Mouse (Mus musculus) gastrocnemius, postnatal 4 days (tissue): ENCODE data around the gene Dab2. TPM values are rescaled to one million over a fixed set of nuclear protein-coding genes. Genes with fewer than 3 reads are reported as not detected.

Source experiments
- DNase-seq, 2 experiments: peaks; one replicate each; pipeline ENCODE4 v3.0.0; 2021 to 2022; ENCODE audit warnings: low spot score in 2 of 2, mixed read lengths in 2 of 2
- long read RNA-seq, 2 experiments: library from polyadenylated mRNA; stranded (forward); transcript quantifications; one replicate each; pipeline ENCODE4 v2.0.0; 2021
- total RNA-seq, 2 experiments: library from RNA; stranded (reverse); gene quantifications; 2 replicates each; pipeline ENCODE4 v1.2.3; 2021

Dab2 gene
- 10 to 100 TPM; 94.6 to 96.1 TPM for total RNA-seq
- long read RNA-seq, experiment 1, full-length matches to known transcripts, result 44 of 59 reads
- long read RNA-seq, experiment 1, partial matches to known transcripts, result 8 of 59 reads
- long read RNA-seq, experiment 1, other reads (novel, unspliced or antisense), result 7 of 59 reads
- long read RNA-seq, experiment 2, full-length matches to known transcripts, result 38 of 52 reads
- long read RNA-seq, experiment 2, partial matches to known transcripts, result 4 of 52 reads
- long read RNA-seq, experiment 2, other reads (novel, unspliced or antisense), result 10 of 52 reads

GRCm38 (mm10) chr15:6299554-6299953 is at the start of gene Dab2:
TSS of gene Dab2 (plus strand) at chr15:6299788.
- DNase-seq, result no peak

GRCm38 (mm10) chr15:6253471-6253870 is 46.1 kb upstream of the Dab2 start:
- no peak for DNase-seq

- DNase-seq, result no peak
Measured at GRCm38 (mm10) chr15:6254383-6254782, 45.2 kb upstream of the Dab2 start.

- DNase-seq, result no peak
Measured at GRCm38 (mm10) chr15:6257049-6257448, 42.5 kb upstream of the Dab2 start.

- no peak for DNase-seq
Measured at GRCm38 (mm10) chr15:6259957-6260740, 39.4 kb upstream of the Dab2 start.

DNA sequence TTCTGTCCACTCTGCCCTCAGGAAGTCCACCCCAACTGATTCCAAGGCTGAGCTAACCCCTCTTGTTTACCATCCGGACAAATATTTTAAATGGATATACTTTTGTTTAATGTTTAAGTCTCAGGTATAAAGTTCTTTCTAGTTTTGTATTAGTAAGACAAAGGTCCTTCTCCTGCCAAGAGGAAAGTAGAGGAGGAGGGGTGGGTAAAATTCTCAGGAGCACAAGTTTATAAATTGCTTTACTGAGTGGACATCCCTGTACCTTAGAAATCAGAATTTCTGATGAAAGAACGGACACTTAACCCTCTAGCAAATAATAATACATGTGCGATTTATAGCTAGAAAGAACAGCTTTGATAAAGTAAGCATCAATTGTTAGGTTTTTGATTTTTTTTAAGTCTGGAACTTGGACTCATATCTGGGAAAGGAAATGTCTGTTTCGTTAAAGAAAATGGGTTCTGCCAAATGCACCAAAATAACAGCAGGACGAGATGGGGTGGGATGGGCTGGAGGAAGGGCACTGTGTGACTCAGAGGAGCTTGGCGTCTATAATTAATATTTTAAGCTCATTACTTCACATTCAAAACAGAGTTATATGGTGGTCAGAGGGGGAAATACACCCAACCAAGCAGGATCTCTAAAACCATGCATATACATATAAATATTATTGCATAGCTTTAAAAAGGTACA is 38.7 kb upstream of the Dab2 start:
- DNase-seq, result no peak

- DNase-seq, result no peak
Measured at GRCm38 (mm10) chr15:6267147-6267758, 32.3 kb upstream of the Dab2 start.

- no peak for DNase-seq
Measured at GRCm38 (mm10) chr15:6278606-6279468, 20.8 kb upstream of the Dab2 start.

DNA sequence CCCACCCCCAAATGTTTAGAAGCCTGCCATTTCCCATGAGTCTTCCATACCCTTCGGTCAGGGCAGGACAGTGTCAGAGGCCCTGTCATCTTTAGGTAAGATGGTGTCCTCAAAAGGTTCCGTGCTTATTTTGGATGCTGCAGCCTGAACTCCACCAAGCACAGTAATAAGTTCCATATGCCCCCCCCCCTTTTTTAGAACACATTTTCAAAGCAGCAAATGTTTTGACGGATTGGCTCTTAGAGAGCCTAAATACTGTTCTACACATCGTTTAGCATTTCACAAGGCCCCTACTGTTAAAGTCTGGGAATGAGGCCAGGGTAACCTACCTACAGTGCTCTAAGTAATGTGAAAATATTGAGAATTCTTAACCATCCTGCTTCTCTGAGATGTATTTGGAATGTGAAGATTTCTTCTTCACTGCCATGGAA is 19.6 kb upstream of the Dab2 start:
- no peak for DNase-seq

GRCm38 (mm10) chr15:6283249-6283648 is 16.3 kb upstream of the Dab2 start:
- no peak for DNase-seq

GRCm38 (mm10) chr15:6296071-6296470 is 3.5 kb upstream of the Dab2 start:
- no peak for DNase-seq

DNA sequence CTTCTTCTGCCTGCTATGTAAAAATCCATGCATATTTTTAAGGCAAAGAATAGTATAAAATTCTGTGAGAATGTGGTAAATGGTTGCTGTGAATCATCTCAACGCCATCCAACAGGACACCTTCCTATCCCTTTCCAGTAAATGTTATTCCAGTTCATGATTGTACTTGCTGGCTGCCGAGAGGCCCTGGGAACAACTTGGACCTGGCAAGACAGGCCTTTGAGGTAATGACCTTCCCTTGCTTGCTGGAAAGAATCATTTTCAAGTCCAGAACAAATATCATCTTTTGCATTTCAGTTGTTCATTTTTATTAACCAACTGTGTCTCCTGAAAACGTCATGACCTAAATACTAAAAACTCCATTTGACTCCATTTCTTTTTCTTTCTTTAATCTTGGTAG is 862 bp upstream of the Dab2 start:
- no peak for DNase-seq

GRCm38 (mm10) chr15:6302219-6302618 is 2.6 kb downstream of the Dab2 start:
- no peak for DNase-seq

DNA sequence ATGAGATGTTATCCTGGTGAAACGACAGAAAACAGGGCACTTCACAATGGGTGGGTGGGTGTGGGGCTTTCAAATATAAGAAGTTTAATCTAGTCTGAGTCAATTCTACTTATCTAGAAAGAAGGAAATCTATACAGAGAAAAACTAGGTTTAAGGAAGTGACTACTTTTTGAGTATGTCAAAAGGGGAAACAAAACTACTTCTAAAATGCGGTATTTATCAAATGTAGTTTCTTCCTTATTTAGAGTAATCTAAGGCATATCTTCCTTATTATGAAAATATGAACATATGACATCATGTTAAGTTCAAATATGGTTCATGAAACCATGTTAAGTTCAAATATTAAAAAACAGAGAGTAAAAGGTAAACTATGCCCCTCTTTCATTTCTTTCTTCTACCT is 4.2 kb downstream of the Dab2 start:
- DNase-seq, result no peak

GRCm38 (mm10) chr15:6309633-6310032 is 10.0 kb downstream of the Dab2 start:
- DNase-seq, result no peak

GRCm38 (mm10) chr15:6310417-6310816 is 10.8 kb downstream of the Dab2 start:
- DNase-seq, result no peak

GRCm38 (mm10) chr15:6312396-6312795 is 12.8 kb downstream of the Dab2 start:
- no peak for DNase-seq

GRCm38 (mm10) chr15:6319352-6319751 is 19.8 kb downstream of the Dab2 start:
- no peak for DNase-seq

DNA sequence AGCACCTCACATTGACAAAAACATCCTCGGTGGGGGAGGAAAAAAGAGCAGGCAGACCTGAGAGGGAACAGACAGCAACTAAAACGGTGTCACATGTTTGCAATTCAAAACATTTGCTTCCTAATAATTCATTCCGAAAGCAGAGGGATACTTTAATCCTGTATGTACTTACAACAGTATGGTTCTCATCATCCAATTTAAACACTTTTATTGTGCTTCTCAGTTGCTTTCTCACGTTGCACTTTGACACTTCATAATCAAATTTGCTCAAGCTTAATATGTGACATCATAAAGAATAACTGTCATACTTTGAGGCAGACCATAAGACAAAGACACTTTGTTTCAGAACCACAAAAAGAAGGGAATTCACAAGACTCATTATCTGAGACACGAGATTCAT is 20.9 kb downstream of the Dab2 start:
- DNase-seq, result no peak

DNA sequence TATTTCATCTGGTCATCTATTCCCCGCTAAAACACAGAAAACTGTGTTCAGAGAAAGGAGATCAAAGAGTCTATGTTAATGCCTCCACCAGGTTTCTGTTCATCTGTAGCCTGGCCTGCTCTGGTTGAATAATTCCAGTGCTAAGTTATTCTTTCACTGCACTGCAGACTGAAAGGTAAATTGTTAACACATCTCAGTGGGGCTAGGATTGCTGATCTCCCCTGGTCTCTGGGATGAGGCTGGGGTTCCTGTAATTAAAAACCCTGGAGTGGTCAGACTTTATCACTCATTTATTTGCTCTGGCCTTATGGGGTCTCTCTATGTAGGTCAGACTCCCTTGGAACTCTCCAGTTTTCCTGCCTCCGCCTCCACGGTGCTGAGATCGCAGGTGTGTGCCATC is 21.7 kb downstream of the Dab2 start:
- DNase-seq, result no peak

- no peak for DNase-seq
Measured at GRCm38 (mm10) chr15:6322311-6322710, 22.7 kb downstream of the Dab2 start.
